ENCODE assay signal across 7 mouse cellular contexts in genomic region chr10:75954381-75954811, GRCm38 (mm10). TPM values are rescaled to one million over a fixed set of nuclear protein-coding genes. Genes with fewer than 3 reads are reported as not detected.
A peak's percentile ranks its signal among the peaks of the same experiment; 100 is the strongest.
DNase-seq lines count a peak whose midpoint lies in the region; ATAC-seq and TF ChIP-seq lines count a peak whose summit lies in the region.

Gm5134 (plus strand) TSS chr10:75954514.

- no peaks in the 10 kb centered on the region for H3K36me3 ChIP-seq in hindbrain, postnatal 0 days (ENCODE audit: insufficient read depth, low read length)
- H3K36me3 ChIP-seq in midbrain, embryonic 13.5 days, result no peaks in the 10 kb centered on the region

- peak; percentile 42 for ATAC-seq in CD4-positive, CD25-positive, alpha-beta regulatory T cell, adult 4 months
- no peak for ATAC-seq in hindbrain, postnatal 0 days
- ATAC-seq in midbrain, embryonic 13.5 days, result no peak

- 35% methylated on average over 20 of the region's 20 CpGs for WGBS in hindbrain, postnatal 0 days
- 27% methylated on average over 20 of the region's 20 CpGs for WGBS in midbrain, embryonic 13.5 days

- no peak for TF ChIP-seq CTCF in hindbrain, postnatal 0 days (IDR thresholded peaks at IDR 0.05; ENCODE audit: low read depth)

- peak; percentile 20 for DNase-seq in T-cell, adult 2 months (ENCODE audit: low spot score)
- no peak for DNase-seq in hindbrain, postnatal 0 days (ENCODE audit: low spot score)
- no peak for DNase-seq in adrenal gland, adult 2 months
- DNase-seq in testis, postnatal 10 days (ENCODE audit: low spot score), result no peak
- no peak for DNase-seq in ovary, adult 18-20 months (ENCODE audit: low spot score)

- no peak within 1 kb of the TSS for H3K27ac ChIP-seq in hindbrain, postnatal 0 days
- no peak within 1 kb of the TSS for H3K27ac ChIP-seq in midbrain, embryonic 13.5 days

- no peak within 1 kb of the TSS for H3K4me3 ChIP-seq in hindbrain, postnatal 0 days (ENCODE audit: low read length)
- peak within 1 kb of the TSS; percentile 5; the same call in 1 of the 2 replicates for H3K4me3 ChIP-seq in midbrain, embryonic 13.5 days (replicated peaks)

- no peak within 1 kb of the TSS for H3K9ac ChIP-seq in hindbrain, postnatal 0 days (replicated peaks; ENCODE audit: low read length)
- H3K9ac ChIP-seq in midbrain, embryonic 13.5 days (replicated peaks), result no peak within 1 kb of the TSS

- no peaks in the 10 kb centered on the region for H3K9me3 ChIP-seq in hindbrain, postnatal 0 days (ENCODE audit: low read length)
- H3K9me3 ChIP-seq in midbrain, embryonic 13.5 days, result no peaks in the 10 kb centered on the region

- peak within 1 kb of the TSS; percentile 38 for H3K4me2 ChIP-seq in hindbrain, postnatal 0 days (ENCODE audit: low read depth, low read length)
- H3K4me2 ChIP-seq in midbrain, embryonic 13.5 days (replicated peaks), result peak within 1 kb of the TSS; percentile 27

- no peaks in the 10 kb centered on the region for H3K27me3 ChIP-seq in hindbrain, postnatal 0 days (ENCODE audit: insufficient read depth, low read length)
- H3K27me3 ChIP-seq in midbrain, embryonic 13.5 days, result peaks cover 20% of the 10 kb centered on the region

- peaks cover 3% of the 10 kb centered on the region; the same call in 1 of the 2 replicates for H3K4me1 ChIP-seq in hindbrain, postnatal 0 days (ENCODE audit: insufficient read depth, low read length)
- H3K4me1 ChIP-seq in midbrain, embryonic 13.5 days (replicated peaks), result peaks cover 11% of the 10 kb centered on the region

RNA-seq across cellular contexts. Expression of gene Gm5134, which starts in this region (rescaled TPM):
- polyA plus RNA-seq in CD4-positive, CD25-positive, alpha-beta regulatory T cell, adult 4 months (2017; shearing (Covaris generic)), result 1 to 10 TPM in 1 of 2 experiments, under 1 TPM in 1; 0.55 to 1.1 TPM
- total RNA-seq in hindbrain, postnatal 0 days (2014; rRNA removed), result not detected in 2 replicates
- not detected in 2 replicates for polyA plus RNA-seq in hindbrain, postnatal 0 days (2015; fragmentation: Nextera tagmentation; extraction: Ambion mirVana)
- polyA plus RNA-seq in midbrain, embryonic 13.5 days (2015; fragmentation: Nextera tagmentation; extraction: Ambion mirVana), result 0.07 TPM in 1 of 2 replicates, not detected in the other
- total RNA-seq in adrenal gland, adult 2 months (2021), result not detected
- 0.03 and 0.11 TPM in 2 replicates for polyA plus RNA-seq in adrenal gland, adult 2 months (2012; rRNA removed)
